Mouse (Mus musculus): Measurements from ENCODE around the gene Cfap97d2. TPM values are rescaled to one million over a fixed set of nuclear protein-coding genes. Genes with fewer than 3 reads are reported as not detected.

Cfap97d2 gene
- polyA plus RNA-seq, 1 experiment: not detected

- Histone ChIP-seq H3K4me3 (ENCODE audit: low read depth, low read length) (no peak overlapping the region), H3K4me1 (ENCODE audit: control insufficient read depth, insufficient read depth, insufficient read length, low read length) (peaks cover 6% of the 10 kb centered on the region; the same call in 1 of the 2 replicates), H3K27me3 (ENCODE audit: control insufficient read depth, insufficient read depth, low read length) (no peaks in the 10 kb centered on the region), H3K36me3 (ENCODE audit: control insufficient read depth, insufficient read depth, low read length) (no peaks in the 10 kb centered on the region), H3K27ac (ENCODE audit: insufficient read depth, low read depth, low read length) (no peak overlapping the region)
- TF ChIP-seq POLR2A (IDR thresholded peaks at IDR 0.05; ENCODE audit: low read depth, low read length): no peak
- no peak for TF ChIP-seq CTCF (IDR thresholded peaks at IDR 0.05; ENCODE audit: extremely low read depth, insufficient read length, insufficient replicate concordance, low read depth, low read length)
- WGBS: 94% methylated on average over 8 of the region's 8 CpGs
These were observed 18.5 kb upstream of the Cfap97d2 start for GRCm38 (mm10) chr8:13687101-13687717.

GRCm38 (mm10) chr8:13687941-13688340, 17.7 kb upstream of the Cfap97d2 start:
- Histone ChIP-seq H3K4me3 (ENCODE audit: low read depth, low read length) (no peak overlapping the region), H3K27me3 (ENCODE audit: control insufficient read depth, insufficient read depth, low read length) (no peaks in the 10 kb centered on the region), H3K4me1 (ENCODE audit: control insufficient read depth, insufficient read depth, insufficient read length, low read length) (peaks cover 13% of the 10 kb centered on the region), H3K36me3 (ENCODE audit: control insufficient read depth, insufficient read depth, low read length) (no peaks in the 10 kb centered on the region), H3K27ac (ENCODE audit: insufficient read depth, low read depth, low read length) (no peak overlapping the region)
- TF ChIP-seq CTCF (IDR thresholded peaks at IDR 0.05; ENCODE audit: extremely low read depth, insufficient read length, insufficient replicate concordance, low read depth, low read length) (peak; percentile 8; the same call in 1 of the 2 replicates), POLR2A (IDR thresholded peaks at IDR 0.05; ENCODE audit: low read depth, low read length) (no peak)
- WGBS: 82% methylated on average over 4 of the region's 4 CpGs

- H3K4me1 ChIP-seq (ENCODE audit: control insufficient read depth, insufficient read depth, insufficient read length, low read length): peaks cover 14% of the 10 kb centered on the region
- 73% methylated on average over 6 of the region's 6 CpGs for WGBS
- no peaks in the 10 kb centered on the region for H3K27me3 ChIP-seq (ENCODE audit: control insufficient read depth, insufficient read depth, low read length)
- H3K36me3 ChIP-seq (ENCODE audit: control insufficient read depth, insufficient read depth, low read length): no peaks in the 10 kb centered on the region
- TF ChIP-seq CTCF (IDR thresholded peaks at IDR 0.05; ENCODE audit: extremely low read depth, insufficient read length, insufficient replicate concordance, low read depth, low read length) (no peak), POLR2A (IDR thresholded peaks at IDR 0.05; ENCODE audit: low read depth, low read length) (no peak)
- H3K27ac ChIP-seq (ENCODE audit: insufficient read depth, low read depth, low read length): no peak overlapping the region
- H3K4me3 ChIP-seq (ENCODE audit: low read depth, low read length): no peak overlapping the region
These were observed 17.2 kb upstream of the Cfap97d2 start for GRCm38 (mm10) chr8:13688461-13688860.

- Histone ChIP-seq H3K4me1 (ENCODE audit: control insufficient read depth, insufficient read depth, insufficient read length, low read length) (peaks cover 14% of the 10 kb centered on the region), H3K27ac (ENCODE audit: insufficient read depth, low read depth, low read length) (no peak overlapping the region), H3K27me3 (ENCODE audit: control insufficient read depth, insufficient read depth, low read length) (no peaks in the 10 kb centered on the region), H3K36me3 (ENCODE audit: control insufficient read depth, insufficient read depth, low read length) (no peaks in the 10 kb centered on the region), H3K4me3 (ENCODE audit: low read depth, low read length) (no peak overlapping the region)
- 89% methylated on average over 5 of the region's 5 CpGs for WGBS
- no peak for TF ChIP-seq CTCF (IDR thresholded peaks at IDR 0.05; ENCODE audit: extremely low read depth, insufficient read length, insufficient replicate concordance, low read depth, low read length)
- TF ChIP-seq POLR2A (IDR thresholded peaks at IDR 0.05; ENCODE audit: low read depth, low read length): no peak
These were observed 16.4 kb upstream of the Cfap97d2 start for GRCm38 (mm10) chr8:13689331-13689730.

- no peaks in the 10 kb centered on the region for H3K36me3 ChIP-seq (ENCODE audit: control insufficient read depth, insufficient read depth, low read length)
- H3K27me3 ChIP-seq (ENCODE audit: control insufficient read depth, insufficient read depth, low read length): no peaks in the 10 kb centered on the region
- 57% methylated on average over 10 of the region's 10 CpGs for WGBS
- H3K4me1 ChIP-seq (ENCODE audit: control insufficient read depth, insufficient read depth, insufficient read length, low read length): peaks cover 32% of the 10 kb centered on the region
- H3K27ac ChIP-seq (ENCODE audit: insufficient read depth, low read depth, low read length): no peak overlapping the region
- no peak for TF ChIP-seq POLR2A (IDR thresholded peaks at IDR 0.05; ENCODE audit: low read depth, low read length)
- TF ChIP-seq CTCF (IDR thresholded peaks at IDR 0.05; ENCODE audit: extremely low read depth, insufficient read length, insufficient replicate concordance, low read depth, low read length): no peak
- H3K4me3 ChIP-seq (ENCODE audit: low read depth, low read length): no peak overlapping the region
These were observed 13.2 kb upstream of the Cfap97d2 start for GRCm38 (mm10) chr8:13692302-13693066.

- 42% methylated on average over 12 of the region's 12 CpGs for WGBS
- TF ChIP-seq POLR2A (IDR thresholded peaks at IDR 0.05; ENCODE audit: low read depth, low read length) (no peak), CTCF (IDR thresholded peaks at IDR 0.05; ENCODE audit: extremely low read depth, insufficient read length, insufficient replicate concordance, low read depth, low read length) (no peak)
- Histone ChIP-seq H3K4me3 (ENCODE audit: low read depth, low read length) (no peak overlapping the region), H3K27ac (ENCODE audit: insufficient read depth, low read depth, low read length) (peak overlapping the region; percentile 72), H3K27me3 (ENCODE audit: control insufficient read depth, insufficient read depth, low read length) (no peaks in the 10 kb centered on the region), H3K4me1 (ENCODE audit: control insufficient read depth, insufficient read depth, insufficient read length, low read length) (peaks cover 42% of the 10 kb centered on the region), H3K36me3 (ENCODE audit: control insufficient read depth, insufficient read depth, low read length) (no peaks in the 10 kb centered on the region)
These were observed 11.0 kb upstream of the Cfap97d2 start for GRCm38 (mm10) chr8:13694735-13695134.

- H3K4me1 ChIP-seq (ENCODE audit: control insufficient read depth, insufficient read depth, insufficient read length, low read length): peaks cover 42% of the 10 kb centered on the region
- no peaks in the 10 kb centered on the region for H3K36me3 ChIP-seq (ENCODE audit: control insufficient read depth, insufficient read depth, low read length)
- H3K4me3 ChIP-seq (ENCODE audit: low read depth, low read length): no peak overlapping the region
- H3K27me3 ChIP-seq (ENCODE audit: control insufficient read depth, insufficient read depth, low read length): no peaks in the 10 kb centered on the region
- no peak for TF ChIP-seq CTCF (IDR thresholded peaks at IDR 0.05; ENCODE audit: extremely low read depth, insufficient read length, insufficient replicate concordance, low read depth, low read length)
- no peak for TF ChIP-seq POLR2A (IDR thresholded peaks at IDR 0.05; ENCODE audit: low read depth, low read length)
- 50% methylated on average over 10 of the region's 10 CpGs for WGBS
- H3K27ac ChIP-seq (ENCODE audit: insufficient read depth, low read depth, low read length): peak overlapping the region; percentile 72
These were observed 10.4 kb upstream of the Cfap97d2 start for GRCm38 (mm10) chr8:13695203-13695867.
